Mouse (Mus musculus) thymus, postnatal 14 days (tissue): ENCODE data around the gene Ttll11.
A peak's percentile ranks its signal among the peaks of the same experiment; 100 is the strongest.

Source experiments
- DNase-seq: peaks from one replicate; pipeline ENCODE4 v3.0.0; 2021

Gene Ttll11

GRCm38 (mm10) chr2:35899135-35899474 is 80.6 kb downstream of the Ttll11 start:
- no peak for DNase-seq

- no peak for DNase-seq
These were observed 81.1 kb downstream of the Ttll11 start for GRCm38 (mm10) chr2:35898425-35899134.

- DNase-seq = no peak
These were observed 82.6 kb downstream of the Ttll11 start for GRCm38 (mm10) chr2:35897125-35897524.

- DNase-seq = no peak
These were observed 85.2 kb downstream of the Ttll11 start for GRCm38 (mm10) chr2:35894512-35894911.

GRCm38 (mm10) chr2:35890635-35891034 is 89.1 kb downstream of the Ttll11 start:
- DNase-seq = no peak

- DNase-seq = no peak
These were observed 89.9 kb downstream of the Ttll11 start for GRCm38 (mm10) chr2:35889776-35890175.

GRCm38 (mm10) chr2:35884296-35884695 is 95.4 kb downstream of the Ttll11 start:
- no peak for DNase-seq

GRCm38 (mm10) chr2:35882336-35882987 is 97.3 kb downstream of the Ttll11 start:
- peak; percentile 68 for DNase-seq

GRCm38 (mm10) chr2:35881896-35882295 is 97.8 kb downstream of the Ttll11 start:
- no peak for DNase-seq

GRCm38 (mm10) chr2:35880362-35880761 is 99.4 kb downstream of the Ttll11 start:
- no peak for DNase-seq

- no peak for DNase-seq
These were observed 99.8 kb downstream of the Ttll11 start for GRCm38 (mm10) chr2:35879887-35880286.

- no peak for DNase-seq
These were observed 101.2 kb downstream of the Ttll11 start for GRCm38 (mm10) chr2:35878506-35878905.

- DNase-seq = no peak
These were observed 104.1 kb downstream of the Ttll11 start for GRCm38 (mm10) chr2:35875572-35875971.

- no peak for DNase-seq
These were observed 105.3 kb downstream of the Ttll11 start for GRCm38 (mm10) chr2:35874421-35874820.

GRCm38 (mm10) chr2:35869165-35869564 is 110.5 kb downstream of the Ttll11 start:
- DNase-seq = no peak

- DNase-seq = no peak
These were observed 116.4 kb downstream of the Ttll11 start for GRCm38 (mm10) chr2:35863284-35863683.

GRCm38 (mm10) chr2:35861185-35861584 is 118.5 kb downstream of the Ttll11 start:
- DNase-seq = no peak

- no peak for DNase-seq
These were observed 119.3 kb downstream of the Ttll11 start for GRCm38 (mm10) chr2:35860394-35860744.

GRCm38 (mm10) chr2:35859708-35860393 is 119.9 kb downstream of the Ttll11 start:
- no peak for DNase-seq

- DNase-seq = no peak
These were observed 121.4 kb downstream of the Ttll11 start for GRCm38 (mm10) chr2:35858281-35858680.

GRCm38 (mm10) chr2:35856901-35857300 is 122.8 kb downstream of the Ttll11 start:
- DNase-seq = no peak

GRCm38 (mm10) chr2:35854877-35855276 is 124.8 kb downstream of the Ttll11 start:
- DNase-seq = peak; percentile 57

- DNase-seq = no peak
These were observed 126.7 kb downstream of the Ttll11 start for GRCm38 (mm10) chr2:35852971-35853370.

GRCm38 (mm10) chr2:35852164-35852509 is 127.6 kb downstream of the Ttll11 start:
- no peak for DNase-seq
